Mouse (Mus musculus) thymus, postnatal 10 days (tissue): ENCODE measurements around the gene Mok.

Experiments
- DNase-seq, 2 experiments: peaks; one replicate each; pipeline ENCODE4 v3.0.0; 2021; ENCODE audit warnings: low spot score in 2 of 2

The Mok gene

DNA sequence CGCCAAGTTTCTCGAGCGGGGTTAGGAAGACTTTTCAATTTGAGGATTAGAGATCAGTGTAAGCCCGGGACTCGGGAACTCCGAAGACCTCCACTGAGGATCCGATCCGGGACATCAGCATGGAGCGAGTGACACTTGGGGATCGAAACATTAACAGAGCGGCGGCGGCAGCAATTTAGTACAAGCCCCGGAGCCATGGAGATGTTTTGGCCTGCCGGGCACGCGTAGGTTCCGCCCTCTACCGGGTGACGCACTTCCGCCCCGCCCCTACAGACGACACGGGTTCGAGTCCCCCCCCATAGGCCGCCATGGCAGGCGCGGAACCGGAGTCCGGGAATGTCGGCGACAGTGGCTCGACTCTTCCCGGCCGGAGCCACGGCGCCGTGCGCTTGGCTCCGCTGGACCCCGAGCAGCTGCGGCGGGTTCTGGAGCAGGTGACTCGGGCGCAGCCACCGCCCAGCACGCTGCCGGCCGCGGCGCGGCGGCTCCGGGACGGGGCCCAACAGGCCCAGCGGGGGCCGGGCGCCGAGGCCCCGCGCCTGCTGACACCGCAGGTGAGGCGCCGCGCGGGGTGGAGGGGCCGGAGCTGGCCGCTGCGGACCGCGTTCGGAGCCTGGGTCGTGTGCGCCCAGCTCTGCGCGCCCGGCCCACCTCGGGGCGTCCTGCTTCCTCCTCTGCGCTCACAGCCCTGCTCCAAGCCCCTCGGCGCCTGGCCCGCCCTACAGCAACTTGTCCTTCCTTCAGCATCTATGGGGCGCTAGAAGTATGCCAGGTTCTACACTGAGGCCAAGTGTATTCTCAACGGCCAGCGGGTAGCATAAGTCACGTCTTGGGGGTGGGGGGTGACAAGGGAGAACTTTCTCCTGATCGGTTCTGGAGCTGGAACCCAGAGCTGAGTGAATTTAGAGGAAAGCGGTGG, 9.5 kb upstream of the Mok start, which contains the start of gene Zfp839:
Gene Zfp839, plus strand, starts transcription at position 244 of the 919 bp plus-strand sequence.
- DNase-seq: peak; percentile 63 to 73

DNA sequence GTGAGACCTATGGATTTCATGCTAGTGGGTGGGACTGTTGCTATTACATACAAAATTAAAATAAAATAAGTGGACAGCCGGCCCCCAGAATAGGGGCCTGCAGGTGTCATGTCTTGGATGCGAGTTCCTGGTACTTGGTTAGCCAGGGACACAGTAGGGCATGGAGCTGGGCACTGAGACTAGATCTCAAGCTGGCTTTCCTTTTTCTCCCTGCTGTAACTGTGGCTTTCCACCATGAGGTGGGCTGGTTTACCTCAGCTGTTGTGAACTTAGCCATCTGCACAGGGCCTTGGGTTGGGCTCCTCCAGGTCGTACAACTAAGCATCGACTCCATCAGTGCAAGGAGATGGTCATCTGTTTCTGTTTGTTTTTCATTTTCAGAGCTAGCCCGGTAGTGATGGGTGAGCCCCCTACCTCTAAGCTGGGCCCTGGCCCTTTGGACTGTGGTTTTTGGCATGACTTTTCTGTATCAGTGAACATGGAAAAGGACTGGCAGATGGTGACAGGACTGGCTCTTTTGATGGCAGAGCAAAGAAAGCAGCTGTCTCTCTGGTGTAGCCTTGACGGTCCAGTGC, 5.5 kb upstream of the Mok start:
- no peak for DNase-seq

DNA sequence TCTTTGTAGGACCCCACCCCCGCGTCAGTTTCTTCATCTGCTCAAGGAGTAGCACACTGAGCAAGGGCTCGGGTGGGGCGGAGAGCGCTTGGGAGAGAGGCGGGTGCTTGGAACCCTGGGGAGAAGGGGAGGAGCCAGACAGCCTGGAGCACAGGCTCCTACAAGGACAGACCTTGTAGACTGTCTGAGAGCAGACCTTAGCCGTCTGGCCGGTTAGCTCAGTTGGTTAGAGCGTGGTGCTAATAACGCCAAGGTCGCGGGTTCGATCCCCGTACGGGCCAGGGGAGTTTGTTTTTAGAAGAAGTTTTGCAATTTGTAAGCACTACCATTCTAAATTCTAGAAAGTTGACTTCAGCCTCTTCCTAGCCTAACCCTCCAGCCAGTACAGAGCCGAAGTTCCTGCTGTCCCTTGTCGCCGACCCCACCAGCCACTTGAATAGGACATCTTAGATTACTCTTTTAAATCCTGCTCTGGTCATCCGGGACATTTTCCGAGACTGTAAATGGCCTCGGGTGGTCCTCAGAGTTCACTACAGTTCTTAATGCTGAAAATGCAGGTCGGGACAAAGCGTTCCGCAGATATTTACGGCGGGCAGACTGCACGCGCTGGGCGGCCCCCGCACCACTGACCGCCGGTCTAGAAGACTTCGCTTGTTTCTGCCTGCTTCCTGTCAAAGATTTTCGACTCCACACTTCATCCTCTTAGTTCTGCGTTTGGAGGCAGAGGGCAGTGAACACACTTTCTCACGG, 4.6 kb upstream of the Mok start:
- DNase-seq: peak; percentile 22 to 37

DNA sequence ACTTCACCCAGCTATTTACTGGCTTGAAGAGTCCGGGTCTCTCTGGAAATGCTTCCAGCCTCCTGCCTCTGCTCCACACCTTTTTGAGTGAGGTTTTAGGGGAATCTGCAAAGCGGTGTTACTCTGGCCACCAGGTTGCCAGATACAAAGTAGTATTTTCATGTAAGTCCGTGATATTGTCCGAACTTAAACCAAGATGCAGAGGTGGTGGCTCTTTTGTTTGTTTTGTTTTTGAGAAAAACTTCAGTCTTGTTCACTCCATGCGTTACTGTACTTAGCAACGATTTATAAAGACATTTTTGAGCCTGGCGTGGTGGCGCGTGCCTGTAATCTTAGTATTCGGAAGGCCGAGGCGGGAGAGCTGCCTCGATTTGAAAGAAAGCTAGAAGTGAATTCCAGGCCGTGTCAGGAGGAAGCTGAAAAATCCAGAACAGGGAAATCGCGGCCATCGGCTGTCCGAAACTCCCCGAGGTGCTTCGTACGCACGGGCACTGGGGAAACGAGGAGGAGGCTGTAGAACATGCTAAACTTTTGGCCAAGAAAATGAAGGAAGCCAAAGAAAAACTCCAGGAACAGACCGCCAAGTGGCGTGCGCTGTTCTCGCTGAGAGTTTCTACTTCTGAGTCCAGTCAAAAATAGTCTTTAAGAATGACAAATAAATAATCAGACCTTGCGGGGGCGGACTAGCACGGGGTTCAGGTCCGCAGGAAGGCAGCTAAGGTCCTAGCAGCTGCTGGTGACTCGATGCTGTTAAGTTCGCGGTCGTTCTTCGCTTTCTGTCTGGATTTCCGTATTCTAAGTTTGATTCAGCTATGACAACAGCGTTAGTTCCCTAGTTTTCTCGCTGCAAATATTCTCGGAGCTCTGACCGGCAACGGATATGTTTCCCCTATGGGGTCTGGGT, 3.7 kb upstream of the Mok start:
- no peak for DNase-seq

DNA sequence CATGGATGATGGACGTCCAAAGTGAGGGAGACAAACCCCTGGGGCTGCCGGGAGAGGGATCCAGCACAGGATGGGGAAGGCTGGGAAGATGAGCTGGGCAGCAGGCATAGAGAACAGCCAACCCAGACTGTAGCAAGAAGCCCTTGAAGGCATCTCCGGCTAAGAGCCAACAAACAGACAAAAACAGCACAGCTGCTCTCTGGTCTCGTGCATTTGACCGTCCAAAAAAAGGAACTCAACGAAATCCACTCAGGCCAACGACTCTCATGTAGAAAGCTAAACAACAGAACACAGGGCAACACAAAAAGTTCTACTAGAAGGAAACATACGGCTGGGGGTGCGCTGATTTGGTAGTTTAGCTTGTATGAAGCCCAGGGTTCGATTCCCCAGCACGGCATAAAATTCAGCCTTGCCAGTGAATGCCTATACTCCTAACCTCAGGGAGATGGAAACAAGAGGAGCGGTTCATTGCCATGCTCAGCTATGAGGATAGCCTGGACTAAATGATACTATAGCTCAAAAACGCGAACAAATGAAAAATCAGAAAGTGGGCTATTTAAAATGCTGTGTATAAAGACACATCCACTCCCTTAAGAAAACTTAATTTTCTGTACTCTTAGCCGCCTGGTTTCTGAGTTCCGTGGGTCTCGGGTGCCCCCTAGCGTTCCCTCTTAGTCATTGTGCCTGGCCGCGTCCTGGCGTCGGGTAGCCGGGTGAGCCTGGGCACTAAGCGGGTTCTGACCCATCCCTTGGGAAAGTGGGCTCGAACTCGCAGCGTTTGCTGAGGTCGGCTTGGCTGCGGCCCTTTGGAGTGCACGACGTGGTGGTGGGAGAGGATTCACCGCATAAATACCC, 2.7 kb upstream of the Mok start:
- DNase-seq: peak; percentile 59 to 80

DNA sequence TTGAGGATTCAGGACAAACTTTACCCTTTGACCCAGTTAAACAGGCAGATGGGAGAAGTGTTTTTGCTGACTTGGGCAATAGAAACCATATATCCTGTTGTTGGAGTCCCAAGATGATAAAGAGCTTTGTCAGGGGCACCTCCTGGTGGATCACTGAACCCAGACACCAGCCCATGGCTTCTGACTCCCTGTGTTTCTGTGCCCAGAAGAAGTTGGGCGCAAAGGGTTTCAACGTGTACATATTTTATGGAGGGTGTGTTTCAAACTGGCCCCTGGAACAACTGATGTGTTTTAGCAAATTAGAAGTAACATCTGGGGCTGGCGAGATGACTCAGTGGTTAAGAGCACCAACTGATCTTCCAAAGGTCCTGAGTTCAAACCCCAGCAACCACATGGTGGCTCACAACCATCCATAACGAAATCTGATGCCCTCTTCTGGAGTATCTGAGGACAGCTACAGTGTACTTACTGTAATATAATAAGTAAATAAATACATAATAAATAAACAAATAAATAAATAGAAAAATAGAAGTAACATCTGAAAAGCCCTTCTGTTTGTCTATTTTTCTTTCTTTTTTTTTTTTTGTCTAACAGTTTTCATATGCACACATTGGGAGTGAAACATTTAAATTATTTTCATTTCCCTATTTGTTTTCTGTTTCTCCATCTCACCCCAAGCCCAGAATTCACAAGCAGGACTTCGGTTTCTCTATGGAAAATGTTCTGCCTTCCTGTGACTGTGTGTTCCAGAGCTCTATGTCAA, 1.2 kb upstream of the Mok start:
- DNase-seq: no peak

DNA sequence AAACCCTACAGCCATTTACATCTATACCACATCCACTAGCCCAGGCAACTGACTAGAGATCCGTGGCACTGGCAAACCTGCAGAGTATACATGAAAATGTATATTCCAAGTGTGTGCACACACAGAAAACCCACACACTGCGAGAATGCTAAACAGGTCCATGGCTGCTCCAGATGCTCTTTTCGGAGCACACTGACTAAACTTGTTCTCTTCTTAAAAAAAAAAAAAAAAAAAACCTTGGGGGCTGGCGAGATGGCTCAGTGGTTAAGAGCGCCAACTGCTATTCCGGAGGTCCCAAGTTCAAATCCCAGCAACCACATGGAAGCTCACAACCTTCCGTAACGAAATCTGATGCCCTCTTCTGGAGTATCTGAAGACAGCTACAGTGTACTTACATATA, 2.9 kb downstream of the Mok start:
- DNase-seq: no peak

DNA sequence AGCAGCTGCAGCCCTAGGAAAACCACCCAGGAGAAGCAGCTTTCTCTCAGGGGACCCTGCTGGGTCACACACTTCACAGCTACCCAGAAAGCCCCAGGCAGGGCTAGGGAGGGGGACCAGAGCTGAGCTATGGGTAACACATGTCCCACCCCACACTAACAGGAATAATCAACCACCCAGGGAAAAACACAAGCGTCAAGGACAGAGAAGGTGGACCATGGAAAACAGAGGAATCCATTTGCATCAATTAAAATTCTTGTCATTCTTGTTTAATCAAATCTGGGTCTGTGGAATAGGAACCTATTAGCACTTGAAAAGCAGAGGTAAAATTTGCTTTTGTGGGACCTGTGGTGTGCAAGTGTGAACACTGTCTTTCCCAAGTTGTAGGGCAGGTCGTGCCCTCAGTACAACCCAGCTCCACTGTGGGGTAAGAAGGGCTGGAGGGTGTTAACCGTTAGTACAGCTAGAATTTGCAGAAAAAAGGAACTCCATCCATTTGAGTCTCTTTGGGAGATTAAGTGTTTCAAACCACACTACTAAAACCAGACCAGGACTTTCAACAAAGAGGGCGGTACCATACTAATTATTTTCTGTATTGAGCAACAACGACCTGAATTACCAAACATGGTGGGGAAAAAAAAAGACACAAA, 3.4 kb downstream of the Mok start:
- DNase-seq: no peak

DNA sequence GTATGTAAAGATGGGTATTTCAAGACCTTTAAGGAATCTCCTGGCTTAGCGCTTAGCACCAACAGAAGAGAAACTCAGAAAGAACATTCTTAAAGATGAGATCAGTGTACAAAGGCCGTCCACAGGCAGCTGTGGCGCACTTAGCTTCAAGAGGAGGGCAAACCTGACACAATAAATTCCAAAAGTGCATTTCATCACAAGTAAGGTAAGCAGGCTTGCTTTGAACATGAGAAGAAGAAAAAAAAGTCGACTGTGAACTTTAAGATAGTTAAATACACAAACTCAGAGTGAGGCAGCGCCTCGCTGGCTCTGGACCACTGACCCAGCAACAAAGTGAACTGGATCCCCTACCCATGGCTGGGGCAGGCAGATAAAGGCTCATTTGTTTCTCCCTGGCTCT, 4.0 kb downstream of the Mok start:
- no peak for DNase-seq

DNA sequence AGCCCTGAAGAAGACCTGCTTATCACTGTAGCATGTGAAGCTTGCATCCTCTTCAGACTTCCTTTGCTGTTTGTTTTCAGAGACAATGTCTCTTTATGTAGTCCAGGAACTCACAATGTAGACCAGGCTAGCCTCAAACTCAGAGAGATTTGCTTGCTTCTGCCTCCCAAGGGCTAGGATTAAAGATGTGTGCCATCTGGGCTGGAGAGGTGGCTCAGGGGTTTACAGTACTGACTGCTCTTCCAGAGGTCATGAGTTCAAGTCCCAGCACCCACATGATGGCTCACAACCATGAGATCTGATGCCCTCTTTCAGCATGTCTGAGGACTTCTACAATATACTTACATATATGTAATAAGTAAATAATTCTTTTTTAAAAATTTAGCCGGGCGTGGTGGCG, 5.6 kb downstream of the Mok start:
- DNase-seq: no peak

DNA sequence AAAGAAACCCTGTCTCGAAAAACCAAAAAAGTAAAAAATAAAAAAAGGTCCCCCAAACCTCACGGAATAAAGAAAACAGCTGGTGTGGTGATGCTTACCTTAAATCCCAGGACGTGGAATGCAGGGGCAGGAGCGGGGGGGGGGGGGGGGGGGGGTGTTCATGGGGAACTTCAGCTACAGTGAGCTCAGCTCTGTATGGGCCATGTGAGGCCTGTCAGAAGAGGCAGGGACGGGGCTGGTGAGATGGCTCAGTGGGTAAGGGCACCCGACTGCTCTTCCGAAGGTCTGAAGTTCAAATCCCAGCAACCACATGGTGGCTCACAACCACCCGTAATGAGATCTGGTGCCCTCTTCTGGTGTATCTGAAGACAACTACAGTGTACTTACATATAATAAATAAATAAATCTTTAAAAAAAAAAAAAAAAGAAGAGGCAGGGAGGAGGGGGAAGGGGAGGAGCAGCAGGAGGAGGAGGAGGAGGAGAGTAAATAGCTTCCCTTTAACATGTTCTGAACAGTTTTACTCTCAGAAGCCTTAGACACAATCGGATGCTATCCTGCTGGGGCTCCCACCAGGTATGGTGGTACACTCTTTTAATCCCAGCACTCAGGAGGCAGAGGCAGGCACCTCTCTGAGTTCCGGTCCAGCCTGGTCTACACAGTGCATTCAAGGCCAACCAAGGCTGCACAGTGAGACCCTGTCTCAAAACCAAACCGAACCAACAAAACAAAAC, 10.3 kb downstream of the Mok start:
- DNase-seq: no peak

DNA sequence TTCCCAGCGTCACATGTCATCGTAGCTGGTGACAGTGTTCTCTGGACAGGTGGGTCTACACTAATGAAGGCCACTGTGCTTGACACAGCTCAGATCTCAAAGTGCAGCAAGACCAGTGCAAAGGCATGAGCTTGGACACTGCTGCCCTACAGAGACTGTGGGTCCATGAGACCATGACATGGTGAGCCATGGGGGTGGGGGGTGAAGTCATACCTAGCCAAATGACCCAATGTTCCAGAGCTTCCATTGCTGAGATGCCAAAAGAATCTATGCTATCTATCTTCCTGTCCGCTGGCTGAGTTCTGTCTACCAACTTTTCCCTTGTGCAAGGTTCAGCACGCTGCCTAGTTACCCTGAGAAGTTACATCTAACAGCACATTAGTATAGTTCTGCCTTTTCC, 11.8 kb downstream of the Mok start:
- DNase-seq: no peak

DNA sequence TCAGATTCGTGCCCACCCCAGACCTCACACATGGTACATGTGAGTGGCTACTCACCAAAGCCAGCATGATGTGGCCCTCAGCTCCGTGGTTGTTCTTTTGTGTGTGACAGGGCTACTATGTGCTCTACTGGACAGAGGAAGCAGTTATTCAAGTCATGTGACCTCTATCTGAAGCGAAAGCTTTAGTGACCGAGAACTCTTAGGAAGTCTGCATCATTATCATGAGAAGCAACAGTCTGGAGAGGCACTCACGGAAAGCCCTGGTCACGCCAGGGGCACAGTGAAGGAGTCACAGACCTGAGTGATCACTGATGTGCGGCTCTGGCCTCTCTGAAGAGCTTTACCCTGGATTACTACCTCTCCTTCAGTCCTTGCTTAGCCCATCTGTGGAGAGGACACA, 18.4 kb downstream of the Mok start:
- no peak for DNase-seq

DNA sequence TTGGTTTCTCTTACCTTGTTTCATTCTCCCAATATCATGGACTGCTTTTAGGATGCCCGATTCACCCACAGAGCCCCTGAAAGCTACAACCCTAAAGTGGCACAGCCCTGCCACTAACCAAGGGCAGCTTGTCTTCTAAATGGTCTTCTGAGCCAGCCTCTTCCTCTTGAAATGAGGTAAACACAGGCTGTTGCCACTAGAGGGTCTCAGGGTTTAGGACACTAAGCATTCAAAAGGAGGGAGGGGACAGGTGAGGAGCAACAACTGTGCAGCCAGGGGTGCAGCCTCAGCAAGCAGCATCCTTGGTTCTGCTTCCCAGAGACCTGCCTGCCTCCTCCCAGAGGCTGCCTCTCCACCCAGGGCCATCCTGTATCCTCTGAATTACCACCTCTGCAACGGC, 19.0 kb downstream of the Mok start:
- DNase-seq: no peak

DNA sequence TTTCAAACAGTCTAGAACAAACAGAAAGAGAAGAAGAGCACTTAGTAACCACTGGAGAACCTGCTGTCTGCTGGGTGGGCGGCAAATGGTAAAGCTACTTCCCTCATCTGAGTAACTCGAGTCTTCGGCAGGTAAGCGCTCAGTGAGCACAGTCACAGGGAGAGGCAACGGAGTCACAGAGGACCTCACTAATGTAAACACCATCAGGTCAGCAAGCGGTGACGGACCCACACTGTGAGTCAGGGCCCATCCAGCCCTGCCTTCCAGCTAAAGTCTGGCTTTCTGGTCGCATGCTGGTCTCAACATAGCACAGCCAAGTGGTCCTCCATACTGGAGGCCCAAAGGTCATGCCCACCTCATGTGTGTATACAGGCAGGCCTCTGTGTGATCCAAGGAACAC, 21.4 kb downstream of the Mok start:
- no peak for DNase-seq

DNA sequence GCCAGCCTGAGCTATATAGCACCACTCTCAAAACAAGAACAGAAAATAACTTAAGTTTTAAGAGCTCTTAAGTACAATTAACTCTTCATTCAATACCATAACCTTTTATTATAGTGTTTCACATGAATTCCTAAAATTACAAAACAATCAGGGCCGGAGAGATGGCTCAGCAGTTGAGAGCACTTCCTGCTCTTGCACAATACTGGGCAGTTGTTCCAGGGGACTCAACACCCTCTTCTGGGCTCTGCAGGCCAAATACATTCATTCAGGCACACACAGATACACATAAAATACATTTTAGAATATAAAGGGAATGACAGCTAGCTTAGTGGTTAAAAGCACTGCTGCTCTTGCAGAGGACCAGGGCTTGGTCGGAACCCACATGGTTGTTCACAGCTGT, 23.9 kb downstream of the Mok start:
- no peak for DNase-seq

DNA sequence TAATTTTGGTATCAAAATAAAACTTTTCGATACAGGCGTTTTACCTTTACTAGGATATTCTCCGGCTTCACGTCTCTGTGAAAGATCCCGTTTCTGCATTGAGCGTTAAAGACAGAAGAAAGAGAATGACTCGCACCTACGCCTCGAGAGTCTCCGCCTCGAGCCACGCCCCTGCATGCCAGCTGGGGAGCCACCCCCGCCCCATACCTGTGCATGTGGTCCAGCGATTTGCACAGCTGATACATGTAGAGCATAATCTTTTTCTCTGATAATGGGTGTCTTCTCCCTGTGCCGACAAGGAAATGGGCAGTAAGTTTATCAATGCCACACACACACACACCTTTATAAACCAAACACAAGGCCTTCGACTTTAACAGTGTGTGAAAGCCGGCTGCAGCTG, 25.8 kb downstream of the Mok start:
- DNase-seq: no peak

DNA sequence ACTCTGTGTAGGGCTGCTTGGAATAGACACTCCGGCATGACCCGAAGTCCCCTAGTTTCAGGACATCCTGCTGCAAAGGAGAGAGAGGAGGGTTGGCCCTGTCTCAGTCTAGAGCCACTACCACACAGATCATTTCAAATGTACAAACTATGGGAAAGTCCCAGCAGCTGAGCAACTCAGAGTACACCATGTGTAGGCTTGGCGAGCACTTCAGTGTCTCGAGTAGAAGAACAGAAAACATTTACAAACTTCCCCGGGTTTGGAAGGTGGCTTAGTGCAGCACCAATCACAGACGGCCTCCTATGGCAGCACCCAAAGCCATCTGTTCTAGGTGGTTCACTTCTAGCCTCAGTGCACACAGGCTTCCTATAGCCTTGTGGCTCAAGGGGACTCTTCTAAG, 27.1 kb downstream of the Mok start:
- DNase-seq: no peak

DNA sequence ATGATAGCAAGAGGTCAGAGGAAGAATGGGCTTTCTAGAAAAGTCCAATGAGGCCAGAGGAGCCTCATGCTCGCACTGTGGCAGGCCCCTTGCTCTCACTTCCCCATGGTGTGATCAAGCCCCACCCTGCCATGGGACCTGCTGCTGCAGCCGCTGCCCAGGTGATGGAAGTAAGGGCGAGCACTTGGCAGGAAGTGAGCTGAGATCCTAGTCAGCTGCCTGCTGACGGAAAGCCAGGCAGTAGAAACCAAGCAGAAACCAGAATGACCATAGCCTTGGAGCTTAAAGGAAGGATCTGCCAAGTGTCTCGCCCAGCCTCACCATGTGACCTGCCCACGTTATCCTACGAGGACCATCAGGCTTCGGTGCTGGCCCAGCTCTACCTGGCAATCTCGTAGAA, 27.6 kb downstream of the Mok start:
- DNase-seq: no peak
